Mouse (Mus musculus) G1E (cell line): ENCODE data around the gene Ncoa4.

Experiments
- CTCF ChIP-seq: IDR thresholded peaks from 2 replicates; pipeline ENCODE4 v1.5.1; 2012; ENCODE audit warnings: low read depth, low read length, inconsistent platforms, mixed read lengths
- GATA2 ChIP-seq: IDR thresholded peaks from 2 replicates; pipeline ENCODE4 v1.6.1; 2012; ENCODE audit warnings: low read depth, low read length, inconsistent platforms, borderline replicate concordance

DNA sequence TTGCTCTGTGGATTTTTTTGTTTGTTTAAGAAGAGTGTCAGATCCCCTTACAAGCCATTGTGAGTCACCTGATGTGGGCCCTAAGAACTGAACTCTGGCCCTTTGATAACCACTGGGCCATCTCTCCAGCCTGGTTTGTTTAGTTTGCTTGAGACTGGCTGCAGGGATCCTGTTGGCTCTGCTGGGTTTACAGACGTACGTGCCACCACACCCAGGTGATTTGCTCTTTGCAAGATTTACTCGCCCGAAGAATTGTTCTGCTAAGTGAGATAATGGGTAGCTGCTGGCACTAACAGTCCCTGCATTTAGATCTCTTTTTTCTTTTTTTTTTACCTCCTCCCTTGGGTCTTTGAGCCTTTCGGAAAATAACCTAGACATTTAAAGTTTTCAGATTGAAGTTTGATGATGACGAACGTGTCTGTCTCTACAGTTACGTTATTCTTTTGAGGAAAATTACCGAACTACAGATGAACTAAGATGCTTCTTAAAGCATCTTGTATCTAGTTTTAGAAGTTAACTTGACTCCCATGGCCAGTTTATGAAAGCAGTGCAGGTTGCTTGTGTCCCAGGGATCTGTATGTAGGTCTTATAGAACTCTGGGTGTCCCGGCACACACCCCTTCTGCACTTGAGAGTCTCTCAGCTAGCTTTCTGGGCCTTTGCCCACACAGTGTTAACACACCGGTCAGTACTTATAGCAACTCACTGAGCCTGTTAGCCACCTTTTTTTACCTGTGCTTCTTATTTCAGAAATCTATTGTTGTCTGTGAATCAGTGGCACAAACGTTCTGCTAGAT is 1.6 kb downstream of the Ncoa4 start:
- TF ChIP-seq CTCF (no peak), GATA2 (no peak)
